Mouse (Mus musculus): ENCODE measurements around the gene Hspa2. TPM values are rescaled to one million over a fixed set of nuclear protein-coding genes. Genes with fewer than 3 reads are reported as not detected.

Gene Hspa2
- total and polyA plus RNA-seq, 2 experiments from 2014 or later: 8.8 to 13.6 TPM

GRCm38 (mm10) chr12:76376649-76377048 is 27.3 kb upstream of the Hspa2 start:
- peak; percentile 66 for TF ChIP-seq CTCF (IDR thresholded peaks at IDR 0.05)
- Histone ChIP-seq H3K4me1 (ENCODE audit: insufficient read depth, low read length) (no peaks in the 10 kb centered on the region), H3K4me3 (ENCODE audit: low read depth, low read length) (no peak overlapping the region), H3K27me3 (ENCODE audit: insufficient read depth, low read length) (no peaks in the 10 kb centered on the region), H3K36me3 (ENCODE audit: insufficient read depth, low read length) (no peaks in the 10 kb centered on the region), H3K27ac (ENCODE audit: low read depth, low read length) (no peak overlapping the region), H3K9me3 (ENCODE audit: low read length) (no peaks in the 10 kb centered on the region), H3K9ac (replicated peaks; ENCODE audit: low read length, poor library complexity, severe bottlenecking) (no peak overlapping the region), H3K4me2 (ENCODE audit: low read depth, low read length, poor library complexity, severe bottlenecking) (no peak overlapping the region)
- DNase-seq (ENCODE audit: low spot score) (peak; percentile 44), ATAC-seq (ENCODE audit: low FRiP score) (no peak)
- WGBS: 33% methylated on average over 7 of the region's 7 CpGs

- no peak overlapping the region for H3K9ac ChIP-seq (replicated peaks; ENCODE audit: low read length, poor library complexity, severe bottlenecking)
- no peak overlapping the region for H3K27ac ChIP-seq (ENCODE audit: low read depth, low read length)
- no peak for ATAC-seq (ENCODE audit: low FRiP score)
- H3K4me3 ChIP-seq (ENCODE audit: low read depth, low read length): no peak overlapping the region
- 96% methylated on average over 6 of the region's 6 CpGs for WGBS
- no peaks in the 10 kb centered on the region for H3K9me3 ChIP-seq (ENCODE audit: low read length)
- no peak overlapping the region for H3K4me2 ChIP-seq (ENCODE audit: low read depth, low read length, poor library complexity, severe bottlenecking)
- DNase-seq (ENCODE audit: low spot score): no peak
- TF ChIP-seq CTCF (IDR thresholded peaks at IDR 0.05): no peak
- H3K27me3 ChIP-seq (ENCODE audit: insufficient read depth, low read length): no peaks in the 10 kb centered on the region
- H3K36me3 ChIP-seq (ENCODE audit: insufficient read depth, low read length): no peaks in the 10 kb centered on the region
- H3K4me1 ChIP-seq (ENCODE audit: insufficient read depth, low read length): no peaks in the 10 kb centered on the region
Measured at GRCm38 (mm10) chr12:76377059-76377458, 26.9 kb upstream of the Hspa2 start.

- ATAC-seq (ENCODE audit: low FRiP score) (no peak), DNase-seq (ENCODE audit: low spot score) (no peak)
- no peak for TF ChIP-seq CTCF (IDR thresholded peaks at IDR 0.05)
- Histone ChIP-seq H3K4me1 (ENCODE audit: insufficient read depth, low read length) (no peaks in the 10 kb centered on the region), H3K36me3 (ENCODE audit: insufficient read depth, low read length) (no peaks in the 10 kb centered on the region), H3K9me3 (ENCODE audit: low read length) (no peaks in the 10 kb centered on the region), H3K4me2 (ENCODE audit: low read depth, low read length, poor library complexity, severe bottlenecking) (no peak overlapping the region), H3K4me3 (ENCODE audit: low read depth, low read length) (no peak overlapping the region), H3K27me3 (ENCODE audit: insufficient read depth, low read length) (no peaks in the 10 kb centered on the region), H3K9ac (replicated peaks; ENCODE audit: low read length, poor library complexity, severe bottlenecking) (no peak overlapping the region), H3K27ac (ENCODE audit: low read depth, low read length) (no peak overlapping the region)
- WGBS: 94% methylated on average over 3 of the region's 3 CpGs
Measured at GRCm38 (mm10) chr12:76377726-76378125, 26.2 kb upstream of the Hspa2 start.

- no peaks in the 10 kb centered on the region for H3K9me3 ChIP-seq (ENCODE audit: low read length)
- no peak overlapping the region for H3K4me3 ChIP-seq (ENCODE audit: low read depth, low read length)
- whole genome bisulfite sequencing: 93% methylated on average over 5 of the region's 5 CpGs
- H3K27me3 ChIP-seq (ENCODE audit: insufficient read depth, low read length): no peaks in the 10 kb centered on the region
- H3K4me1 ChIP-seq (ENCODE audit: insufficient read depth, low read length): no peaks in the 10 kb centered on the region
- TF ChIP-seq CTCF (IDR thresholded peaks at IDR 0.05): no peak
- no peaks in the 10 kb centered on the region for H3K36me3 ChIP-seq (ENCODE audit: insufficient read depth, low read length)
- ATAC-seq (ENCODE audit: low FRiP score) (no peak), DNase-seq (ENCODE audit: low spot score) (no peak)
- H3K9ac ChIP-seq (replicated peaks; ENCODE audit: low read length, poor library complexity, severe bottlenecking): no peak overlapping the region
- H3K27ac ChIP-seq (ENCODE audit: low read depth, low read length): no peak overlapping the region
- H3K4me2 ChIP-seq (ENCODE audit: low read depth, low read length, poor library complexity, severe bottlenecking): no peak overlapping the region
Measured at GRCm38 (mm10) chr12:76378556-76378955, 25.4 kb upstream of the Hspa2 start.

- H3K27me3 ChIP-seq (ENCODE audit: insufficient read depth, low read length): no peaks in the 10 kb centered on the region
- H3K4me3 ChIP-seq (ENCODE audit: low read depth, low read length): no peak overlapping the region
- no peak overlapping the region for H3K27ac ChIP-seq (ENCODE audit: low read depth, low read length)
- 91% methylated on average over 7 of the region's 7 CpGs for WGBS
- no peak for TF ChIP-seq CTCF (IDR thresholded peaks at IDR 0.05)
- no peaks in the 10 kb centered on the region for H3K4me1 ChIP-seq (ENCODE audit: insufficient read depth, low read length)
- DNase-seq (ENCODE audit: low spot score) (no peak), ATAC-seq (ENCODE audit: low FRiP score) (no peak)
- no peak overlapping the region for H3K4me2 ChIP-seq (ENCODE audit: low read depth, low read length, poor library complexity, severe bottlenecking)
- H3K9me3 ChIP-seq (ENCODE audit: low read length): no peaks in the 10 kb centered on the region
- no peak overlapping the region for H3K9ac ChIP-seq (replicated peaks; ENCODE audit: low read length, poor library complexity, severe bottlenecking)
- H3K36me3 ChIP-seq (ENCODE audit: insufficient read depth, low read length): no peaks in the 10 kb centered on the region
Measured at GRCm38 (mm10) chr12:76380151-76380550, 23.8 kb upstream of the Hspa2 start.

- Histone ChIP-seq H3K9me3 (ENCODE audit: low read length) (no peaks in the 10 kb centered on the region), H3K27me3 (ENCODE audit: insufficient read depth, low read length) (no peaks in the 10 kb centered on the region), H3K9ac (replicated peaks; ENCODE audit: low read length, poor library complexity, severe bottlenecking) (no peak overlapping the region), H3K4me3 (ENCODE audit: low read depth, low read length) (no peak overlapping the region), H3K27ac (ENCODE audit: low read depth, low read length) (no peak overlapping the region), H3K36me3 (ENCODE audit: insufficient read depth, low read length) (peaks cover 5% of the 10 kb centered on the region; the same call in 1 of the 2 replicates), H3K4me1 (ENCODE audit: insufficient read depth, low read length) (no peaks in the 10 kb centered on the region), H3K4me2 (ENCODE audit: low read depth, low read length, poor library complexity, severe bottlenecking) (no peak overlapping the region)
- WGBS: 95% methylated on average over 8 of the region's 8 CpGs
- no peak for TF ChIP-seq CTCF (IDR thresholded peaks at IDR 0.05)
- no peak for ATAC-seq (ENCODE audit: low FRiP score)
- DNase-seq (ENCODE audit: low spot score): no peak
Measured at GRCm38 (mm10) chr12:76385342-76385741, 18.6 kb upstream of the Hspa2 start.
